Mouse (Mus musculus) spleen, adult 18-20 months (tissue): ENCODE measurements around the gene Zcchc9.

Experiments
- DNase-seq, 2 experiments: peaks; one replicate each; pipeline ENCODE4 v3.0.0; 2022; ENCODE audit warnings: mixed read lengths in 2 of 2

The Zcchc9 gene

GRCm38 (mm10) chr13:91760302-91761050 is 47.0 kb downstream of the Zcchc9 start:
- no peak for DNase-seq

DNA sequence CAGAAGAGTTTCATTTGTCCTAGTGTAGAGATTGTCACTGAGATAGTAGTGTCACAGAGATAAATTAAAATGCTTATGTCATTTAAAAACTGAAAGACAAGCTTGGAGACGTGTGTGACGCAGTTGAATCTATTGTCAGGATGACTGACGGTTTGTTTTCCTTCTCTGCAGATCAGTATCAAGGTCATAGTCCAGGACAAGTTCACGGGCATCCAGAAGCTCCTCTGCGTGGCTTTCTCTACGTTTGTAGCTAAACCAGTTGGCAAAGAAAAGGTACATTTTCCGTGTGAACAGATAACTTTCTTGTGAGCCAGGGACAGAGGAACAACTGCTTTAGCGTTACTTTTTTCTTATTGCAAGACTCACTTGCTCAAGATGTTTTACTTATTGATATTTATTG is 47.7 kb downstream of the Zcchc9 start:
- DNase-seq, result no peak

DNA sequence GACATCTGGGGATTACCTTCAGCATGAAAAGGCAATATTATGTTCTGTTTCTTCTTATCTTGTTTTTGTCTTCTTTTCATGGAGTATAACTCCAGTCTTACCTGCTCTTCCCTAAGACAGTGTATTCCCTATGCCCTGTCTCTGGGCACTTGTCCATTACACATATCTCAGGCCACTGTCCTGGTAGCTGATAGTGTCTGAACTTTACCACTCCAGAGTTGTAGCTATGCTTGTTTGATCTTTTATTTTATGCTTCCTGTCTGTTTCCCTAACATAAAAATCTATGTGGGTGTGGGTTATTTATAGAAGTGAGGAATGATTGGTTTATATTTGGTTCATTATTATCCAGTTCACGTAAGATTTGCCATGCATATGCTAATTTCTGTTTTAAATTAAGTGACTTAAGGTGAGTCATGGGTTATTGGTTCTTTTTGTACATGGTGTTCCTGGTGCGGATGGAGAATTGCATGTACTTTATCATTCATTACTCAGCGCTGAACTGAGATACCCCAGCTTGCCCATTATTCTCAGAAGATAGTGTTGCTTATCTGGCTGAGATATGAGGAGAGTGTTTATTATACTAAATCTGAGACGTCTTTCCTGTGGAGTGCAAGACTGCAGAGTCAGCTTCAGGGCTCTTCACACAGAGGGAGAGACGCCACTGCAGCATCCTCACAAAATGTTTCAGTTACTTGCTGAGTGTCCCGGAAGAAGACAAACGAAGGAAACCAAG is 49.0 kb downstream of the Zcchc9 start:
- no peak for DNase-seq

DNA sequence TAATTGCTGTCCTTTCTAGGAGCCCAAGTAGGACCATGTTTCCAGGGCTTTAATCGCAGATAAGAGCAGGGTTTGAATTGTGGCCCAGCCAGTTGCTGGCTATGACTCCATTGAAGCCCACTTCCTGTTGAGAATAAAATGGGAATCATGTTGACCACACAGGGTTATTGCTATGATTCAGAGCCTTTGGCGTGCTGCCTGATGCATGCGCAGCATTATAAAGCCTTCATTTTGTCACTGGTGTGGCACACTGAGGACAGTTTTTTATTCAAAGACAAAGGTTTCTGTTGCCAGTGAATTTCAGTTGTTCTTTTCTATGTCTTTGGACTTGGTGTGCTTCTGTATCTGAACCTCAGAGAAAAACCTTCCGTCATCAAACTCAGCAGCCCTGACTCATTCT is 51.3 kb downstream of the Zcchc9 start:
- DNase-seq, result no peak

GRCm38 (mm10) chr13:91754762-91755161 is 52.7 kb downstream of the Zcchc9 start:
- DNase-seq, result no peak

- DNase-seq, result no peak
Observed at GRCm38 (mm10) chr13:91753724-91754123, 53.8 kb downstream of the Zcchc9 start.

GRCm38 (mm10) chr13:91749981-91750380 is 57.5 kb downstream of the Zcchc9 start:
- no peak for DNase-seq

DNA sequence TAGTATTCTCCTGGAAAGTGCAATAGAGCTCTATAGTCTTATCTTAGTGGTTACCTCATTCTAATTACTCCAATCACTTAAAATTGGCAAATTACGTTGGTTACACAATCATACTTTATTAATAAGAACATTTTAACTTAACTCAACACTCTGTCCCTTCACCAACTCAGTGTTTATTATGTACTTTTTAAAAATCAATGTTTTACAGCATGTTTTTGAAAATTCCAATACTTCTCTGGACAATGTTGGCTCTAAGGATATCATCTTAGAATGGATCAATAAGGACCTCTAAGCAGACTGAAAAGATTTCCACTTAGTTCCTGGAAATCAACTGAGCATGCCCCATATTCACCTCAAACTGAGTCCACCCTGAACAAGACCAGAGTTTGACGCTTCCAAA is 59.1 kb downstream of the Zcchc9 start:
- DNase-seq, result no peak
